Mouse (Mus musculus): ENCODE measurements around the gene Ermp1.

DNA sequence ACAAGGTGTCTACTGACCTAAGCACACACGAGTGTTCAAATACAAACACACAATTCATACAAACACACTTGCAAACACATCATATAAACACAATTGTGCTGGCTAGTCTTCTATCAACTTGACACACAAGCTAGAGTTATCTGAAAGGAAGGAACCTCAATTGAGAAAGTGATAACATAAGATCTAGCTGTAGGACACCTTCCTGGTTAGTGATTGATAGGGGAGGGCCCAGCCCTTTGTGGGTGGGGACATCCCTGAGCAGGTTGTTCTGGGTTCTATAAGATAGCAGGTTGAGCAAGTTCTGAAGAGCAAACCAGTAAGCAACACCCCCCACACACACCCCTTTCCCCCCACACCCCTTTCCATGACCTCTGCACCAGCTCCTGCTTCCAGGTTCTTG is 1.5 kb upstream of the Ermp1 start:
- TF ChIP-seq MAX (IDR thresholded peaks at IDR 0.05; ENCODE audit: low read depth) (no peak), USF1 (IDR thresholded peaks at IDR 0.05; ENCODE audit: low read depth) (no peak), E2F4 (IDR thresholded peaks at IDR 0.05; ENCODE audit: insufficient read depth) (no peak), TCF3 (IDR thresholded peaks at IDR 0.05; ENCODE audit: insufficient read length, low read depth) (no peak), POLR2A (IDR thresholded peaks at IDR 0.05; ENCODE audit: insufficient read length, low read depth) (no peak), MYOG (IDR thresholded peaks at IDR 0.05; ENCODE audit: control insufficient read depth in 1 of 3, insufficient read depth in 1 of 3, insufficient read length in 2 of 3, low read depth in 2 of 3) (no peak), MYOD1 (IDR thresholded peaks at IDR 0.05; ENCODE audit: control insufficient read depth in 1 of 3, insufficient read length in 2 of 3, low read depth in 2 of 3) (no peak), CEBPB (IDR thresholded peaks at IDR 0.05; ENCODE audit: insufficient read depth, poor library complexity, severe bottlenecking) (no peak), SRF (IDR thresholded peaks at IDR 0.05; ENCODE audit: control insufficient read depth, insufficient read length, low read depth) (no peak)

All from myocyte (in vitro differentiated cells).